Mouse (Mus musculus): ENCODE measurements around the gene Bicd2. TPM values are rescaled to one million over a fixed set of nuclear protein-coding genes. Genes with fewer than 3 reads are reported as not detected.

Bicd2 gene
- polyA plus RNA-seq, 1 experiment from 2014 or later = 7.5 TPM

- Histone ChIP-seq H3K4me3 (replicated peaks) (no peak overlapping the region), H3K27me3 (no peaks in the 10 kb centered on the region), H3K36me3 (replicated peaks) (no peaks in the 10 kb centered on the region), H3K4me1 (replicated peaks) (no peaks in the 10 kb centered on the region), H3K9me3 (replicated peaks) (no peaks in the 10 kb centered on the region), H3K9ac (no peak overlapping the region), H3K4me2 (no peak overlapping the region), H3K27ac (replicated peaks) (no peak overlapping the region)
- no peak for ATAC-seq (ENCODE audit: insufficient read depth)
Measured at GRCm38 (mm10) chr13:49407795-49408194, 66.4 kb downstream of the Bicd2 start.

GRCm38 (mm10) chr13:49420754-49421605, 79.6 kb downstream of the Bicd2 start, which contains the start of gene Ippk:
Gene Ippk, plus strand, starts transcription at chr13:49421249.
- under 1% methylated on average over 69 of the region's 69 CpGs for WGBS (ENCODE audit: insufficient replicate concordance)

GRCm38 (mm10) chr13:49421606-49421917, 80.2 kb downstream of the Bicd2 start:
- peaks cover 47% of the 10 kb centered on the region for H3K4me1 ChIP-seq (replicated peaks)
- no peaks in the 10 kb centered on the region for H3K9me3 ChIP-seq (replicated peaks)
- no peaks in the 10 kb centered on the region for H3K36me3 ChIP-seq (replicated peaks)
- H3K27ac ChIP-seq (replicated peaks) = peak overlapping the region; percentile 82
- peak overlapping the region; percentile 80 for H3K9ac ChIP-seq
- peak overlapping the region; percentile 95 for H3K4me2 ChIP-seq
- H3K4me3 ChIP-seq (replicated peaks) = peak overlapping the region; percentile 83
- peak; percentile 44 for ATAC-seq (ENCODE audit: insufficient read depth)
- 0 out of 2 replicates have a peak, but pooled peaks cover under 1% of the 10 kb centered on the region for H3K27me3 ChIP-seq
- 2% methylated on average over 15 of the region's 15 CpGs for WGBS (ENCODE audit: insufficient replicate concordance)

More at GRCm38 (mm10) chr13:49420754-49421605, 79.6 kb downstream of the Bicd2 start, which contains the start of gene Ippk:
- peak within 1 kb of the TSS; percentile 95 for H3K4me2 ChIP-seq
- H3K27me3 ChIP-seq = 0 out of 2 replicates have a peak, but pooled peaks cover 6% of the 10 kb centered on the region
- no peaks in the 10 kb centered on the region for H3K9me3 ChIP-seq (replicated peaks)
- peak within 1 kb of the TSS; percentile 82 for H3K27ac ChIP-seq (replicated peaks)
- H3K36me3 ChIP-seq (replicated peaks) = no peaks in the 10 kb centered on the region
- peak within 1 kb of the TSS; percentile 83 for H3K4me3 ChIP-seq (replicated peaks)
- peak; percentile 97 for ATAC-seq (ENCODE audit: insufficient read depth)
- peak within 1 kb of the TSS; percentile 80 for H3K9ac ChIP-seq
- peaks cover 42% of the 10 kb centered on the region for H3K4me1 ChIP-seq (replicated peaks)

- Histone ChIP-seq H3K4me1 (replicated peaks) (peaks cover 47% of the 10 kb centered on the region), H3K4me2 (peak overlapping the region; percentile 95), H3K36me3 (replicated peaks) (no peaks in the 10 kb centered on the region), H3K9me3 (replicated peaks) (no peaks in the 10 kb centered on the region), H3K9ac (peak overlapping the region; percentile 80), H3K4me3 (replicated peaks) (peak overlapping the region; percentile 83), H3K27ac (replicated peaks) (no peak overlapping the region), H3K27me3 (no peaks in the 10 kb centered on the region)
- no peak for ATAC-seq (ENCODE audit: insufficient read depth)
- whole genome bisulfite sequencing (ENCODE audit: insufficient replicate concordance) = 9% methylated on average over 4 of the region's 4 CpGs
Measured at GRCm38 (mm10) chr13:49421959-49422358, 80.6 kb downstream of the Bicd2 start.

- no peak overlapping the region for H3K4me3 ChIP-seq (replicated peaks)
- 0 out of 2 replicates have a peak, but pooled peaks cover 6% of the 10 kb centered on the region for H3K36me3 ChIP-seq (replicated peaks)
- no peak overlapping the region for H3K4me2 ChIP-seq
- H3K4me1 ChIP-seq (replicated peaks) = peaks cover 41% of the 10 kb centered on the region
- no peak for ATAC-seq (ENCODE audit: insufficient read depth)
- no peak overlapping the region for H3K9ac ChIP-seq
- WGBS (ENCODE audit: insufficient replicate concordance) = 71% methylated on average over 3 of the region's 3 CpGs
- no peaks in the 10 kb centered on the region for H3K9me3 ChIP-seq (replicated peaks)
- no peaks in the 10 kb centered on the region for H3K27me3 ChIP-seq
- no peak overlapping the region for H3K27ac ChIP-seq (replicated peaks)
Measured at GRCm38 (mm10) chr13:49426736-49427135, 85.4 kb downstream of the Bicd2 start.

- H3K4me3 ChIP-seq (replicated peaks) = no peak overlapping the region
- peaks cover 26% of the 10 kb centered on the region for H3K4me1 ChIP-seq (replicated peaks)
- ATAC-seq (ENCODE audit: insufficient read depth) = no peak
- peaks cover 17% of the 10 kb centered on the region for H3K36me3 ChIP-seq (replicated peaks)
- WGBS (ENCODE audit: insufficient replicate concordance) = 64% methylated on average over 1 of the region's 1 CpGs
- H3K4me2 ChIP-seq = no peak overlapping the region
- H3K9me3 ChIP-seq (replicated peaks) = no peaks in the 10 kb centered on the region
- no peaks in the 10 kb centered on the region for H3K27me3 ChIP-seq
- no peak overlapping the region for H3K9ac ChIP-seq
- H3K27ac ChIP-seq (replicated peaks) = no peak overlapping the region
Measured at GRCm38 (mm10) chr13:49428042-49428675, 86.8 kb downstream of the Bicd2 start.

GRCm38 (mm10) chr13:49430529-49430928, 89.1 kb downstream of the Bicd2 start:
- Histone ChIP-seq H3K4me2 (no peak overlapping the region), H3K4me1 (replicated peaks) (peaks cover 15% of the 10 kb centered on the region), H3K36me3 (replicated peaks) (peaks cover 27% of the 10 kb centered on the region), H3K9ac (no peak overlapping the region), H3K27me3 (no peaks in the 10 kb centered on the region), H3K9me3 (replicated peaks) (no peaks in the 10 kb centered on the region), H3K27ac (replicated peaks) (no peak overlapping the region), H3K4me3 (replicated peaks) (no peak overlapping the region)
- ATAC-seq (ENCODE audit: insufficient read depth) = no peak
- WGBS (ENCODE audit: insufficient replicate concordance) = 64% methylated on average over 4 of the region's 4 CpGs

- H3K9ac ChIP-seq = no peak overlapping the region
- 63% methylated on average over 2 of the region's 2 CpGs for WGBS (ENCODE audit: insufficient replicate concordance)
- no peak overlapping the region for H3K27ac ChIP-seq (replicated peaks)
- no peak for ATAC-seq (ENCODE audit: insufficient read depth)
- peaks cover 40% of the 10 kb centered on the region for H3K36me3 ChIP-seq (replicated peaks)
- no peaks in the 10 kb centered on the region for H3K27me3 ChIP-seq
- no peak overlapping the region for H3K4me2 ChIP-seq
- no peaks in the 10 kb centered on the region for H3K9me3 ChIP-seq (replicated peaks)
- H3K4me1 ChIP-seq (replicated peaks) = 0 out of 2 replicates have a peak, but pooled peaks cover 4% of the 10 kb centered on the region
- H3K4me3 ChIP-seq (replicated peaks) = no peak overlapping the region
Measured at GRCm38 (mm10) chr13:49433268-49434029, 92.1 kb downstream of the Bicd2 start.

- Histone ChIP-seq H3K36me3 (replicated peaks) (peaks cover 40% of the 10 kb centered on the region), H3K9me3 (replicated peaks) (no peaks in the 10 kb centered on the region), H3K9ac (no peak overlapping the region), H3K4me3 (replicated peaks) (no peak overlapping the region), H3K27me3 (no peaks in the 10 kb centered on the region), H3K4me2 (no peak overlapping the region), H3K27ac (replicated peaks) (no peak overlapping the region), H3K4me1 (replicated peaks) (no peaks in the 10 kb centered on the region)
- no peak for ATAC-seq (ENCODE audit: insufficient read depth)
- WGBS (ENCODE audit: insufficient replicate concordance) = 39% methylated on average over 1 of the region's 1 CpGs
Measured at GRCm38 (mm10) chr13:49435745-49436144, 94.4 kb downstream of the Bicd2 start.

GRCm38 (mm10) chr13:49436170-49436569, 94.8 kb downstream of the Bicd2 start:
- H3K4me1 ChIP-seq (replicated peaks) = no peaks in the 10 kb centered on the region
- no peak for ATAC-seq (ENCODE audit: insufficient read depth)
- H3K4me3 ChIP-seq (replicated peaks) = no peak overlapping the region
- H3K27ac ChIP-seq (replicated peaks) = no peak overlapping the region
- no peak overlapping the region for H3K9ac ChIP-seq
- peaks cover 40% of the 10 kb centered on the region for H3K36me3 ChIP-seq (replicated peaks)
- H3K27me3 ChIP-seq = no peaks in the 10 kb centered on the region
- WGBS (ENCODE audit: insufficient replicate concordance) = 69% methylated on average over 4 of the region's 4 CpGs
- H3K4me2 ChIP-seq = no peak overlapping the region
- no peaks in the 10 kb centered on the region for H3K9me3 ChIP-seq (replicated peaks)

All from liver, embryonic 15.5 days (tissue).